ENCODE assay signal across 12 mouse cellular contexts in genomic region chr4:63862092-63862697, GRCm38 (mm10). TPM values are rescaled to one million over a fixed set of nuclear protein-coding genes. Genes with fewer than 3 reads are reported as not detected.
DNase-seq lines count a peak whose midpoint lies in the region; ATAC-seq lines count a peak whose summit lies in the region.
"Had no signal": no experiment of that assay in that cellular context is flagged by ENCODE, and none has a peak within 500 bp of the region (broad histone marks: within the 10 kb centered on the region; RNA-seq: fewer than 3 reads in every experiment).

No protein-coding gene starts in this region.

- no peaks in the 10 kb centered on the region for H3K4me1 ChIP-seq in heart, embryonic 11.5 days (ENCODE audit: control insufficient read depth, insufficient read depth, low read length)
- H3K4me1 ChIP-seq in lung, embryonic 15.5 days, result peaks cover 23% of the 10 kb centered on the region
- H3K4me1 ChIP-seq: intestine, embryonic 15.5 days had no signal

- no peaks in the 10 kb centered on the region for H3K9me3 ChIP-seq in heart, embryonic 11.5 days (replicated peaks; ENCODE audit: control insufficient read depth, low read length)
- H3K9me3 ChIP-seq in lung, embryonic 15.5 days, result no peaks in the 10 kb centered on the region
- H3K9me3 ChIP-seq: intestine, embryonic 15.5 days; limb, embryonic 12.5 days had no signal

- H3K27ac ChIP-seq in heart, embryonic 11.5 days (ENCODE audit: low read depth, low read length), result no peak overlapping the region
- H3K27ac ChIP-seq in lung, embryonic 15.5 days, result no peak overlapping the region
- H3K27ac ChIP-seq: intestine, embryonic 15.5 days; limb, embryonic 12.5 days had no signal

- no peak overlapping the region for H3K4me2 ChIP-seq in heart, embryonic 11.5 days
- H3K4me2 ChIP-seq in lung, embryonic 15.5 days, result no peak overlapping the region
- H3K4me2 ChIP-seq: intestine, embryonic 15.5 days; limb, embryonic 12.5 days had no signal

- peaks cover 5% of the 10 kb centered on the region; the same call in 1 of the 2 replicates for H3K27me3 ChIP-seq in heart, embryonic 11.5 days (ENCODE audit: control insufficient read depth, insufficient read depth, low read length)
- no peaks in the 10 kb centered on the region for H3K27me3 ChIP-seq in lung, embryonic 15.5 days
- H3K27me3 ChIP-seq: intestine, embryonic 15.5 days; limb, embryonic 12.5 days had no signal

- DNase-seq in heart, adult 8-10 months (ENCODE audit: low spot score), result peak; percentile 13
- DNase-seq in thymus, postnatal 4 days, result peak; percentile 16
- no peak for DNase-seq in thymus, postnatal 36 days
- DNase-seq in gastrocnemius, adult 8-10 months (ENCODE audit: low spot score in 2 of 2), result no peak
- no peak for DNase-seq in spleen, postnatal 36 days (ENCODE audit: low spot score in 2 of 2)
- DNase-seq in adrenal gland, adult 18-20 months (ENCODE audit: low spot score in 2 of 2), result no peak
- DNase-seq: adrenal gland, postnatal 14 days had no signal

- no peak for ATAC-seq in heart, embryonic 11.5 days (replicated peaks; ENCODE audit: insufficient number of reproducible peaks, low FRiP score, low TSS enrichment)
- ATAC-seq in lung, embryonic 15.5 days (ENCODE audit: borderline replicate concordance, extremely low read depth, low FRiP score, low TSS enrichment), result peak; percentile 52; the same call in 1 of the 2 replicates
- ATAC-seq: intestine, embryonic 15.5 days had no signal

- H3K36me3 ChIP-seq in heart, embryonic 11.5 days (ENCODE audit: control insufficient read depth, insufficient read depth, low read length), result no peaks in the 10 kb centered on the region
- H3K36me3 ChIP-seq in lung, embryonic 15.5 days, result no peaks in the 10 kb centered on the region
- H3K36me3 ChIP-seq: intestine, embryonic 15.5 days; limb, embryonic 12.5 days had no signal

- no peak overlapping the region for H3K4me3 ChIP-seq in heart, embryonic 11.5 days (ENCODE audit: low read depth, low read length)
- no peak overlapping the region for H3K4me3 ChIP-seq in lung, embryonic 15.5 days
- H3K4me3 ChIP-seq: intestine, embryonic 15.5 days; limb, embryonic 12.5 days had no signal

- 59% methylated on average over 4 of the region's 4 CpGs for WGBS in heart, embryonic 11.5 days (ENCODE audit: insufficient replicate concordance)
- 32% methylated on average over 4 of the region's 4 CpGs for WGBS in lung, embryonic 15.5 days

- H3K9ac ChIP-seq in heart, embryonic 11.5 days (ENCODE audit: low read depth, low read length), result no peak overlapping the region
- no peak overlapping the region for H3K9ac ChIP-seq in lung, embryonic 15.5 days
- H3K9ac ChIP-seq: intestine, embryonic 15.5 days; limb, embryonic 12.5 days had no signal

RNA-seq across cellular contexts. Expression of gene Tnfsf8, which starts 1.0 kb away (rescaled TPM):
- under 1 TPM in 1 of 4 experiments, not detected in 3; 0.06 TPM for total RNA-seq in heart, adult 8-10 months (2022)
- not detected in 2 replicates for polyA plus RNA-seq in heart, embryonic 11.5 days (2014; fragmentation: Nextera tagmentation; extraction: Ambion mirVana)
- polyA plus RNA-seq in lung, embryonic 15.5 days (2015; fragmentation: Nextera tagmentation; extraction: Ambion mirVana), result 0.05 and 0.11 TPM in 2 replicates
- not detected for total RNA-seq in gastrocnemius, adult 8-10 months (2022)
- under 1 TPM in 1 of 2 experiments, not detected in 1; 0.07 TPM for total RNA-seq in adrenal gland, adult 18-20 months (2021)
- total RNA-seq: adrenal gland, postnatal 14 days; layer of hippocampus, postnatal 14 days had no signal

Comparison
In these comparisons a context has a peak if more than half of its experiments do, and no peak if none do; other contexts are left out.
1. DNase-seq: peak in heart, adult 8-10 months (single experiment) and thymus, postnatal 4 days (single experiment); none in thymus, postnatal 36 days (0 of 2), gastrocnemius, adult 8-10 months (0 of 2), spleen, postnatal 36 days (0 of 2) and adrenal gland, adult 18-20 months (0 of 2).